Mouse (Mus musculus) heart, postnatal 0 days (tissue): ENCODE measurements at regions not wholly inside any gene's neighbourhood (a gene's known extent, or its start where the extent isn't known, plus 50 kb on each side); places are given as distances from the start of the nearest gene placed in this dataset.

ENCODE experiments used
- ATAC-seq: fragments of 200-750 bp; cut with Nextera tagmentation; 2 replicates; pipeline ENCODE4 v1.8.0; 2017; ENCODE audit warnings: low read depth, moderate number of reproducible peaks, moderate library complexity; ENCODE audit not compliant: insufficient read depth
- DNase-seq: peaks from one replicate; pipeline ENCODE4 v3.0.0-alpha.2; 2016; ENCODE audit warnings: low spot score
- H3K27ac ChIP-seq: fragments of 300-500 bp; sonication (generic); 2 replicates; pipeline ENCODE4 v1.5.1; 2014; ENCODE audit warnings: low read depth, mild to moderate bottlenecking
- H3K27me3 ChIP-seq: fragments of 300-500 bp; sonication (generic); 2 replicates; pipeline ENCODE4 v1.6.1; 2014; ENCODE audit warnings: low read length, mixed read lengths; ENCODE audit not compliant: control insufficient read depth, insufficient read depth
- H3K36me3 ChIP-seq: fragments of 300-500 bp; sonication (generic); replicated peaks from 2 replicates; pipeline ENCODE4 v1.6.1; 2014; ENCODE audit warnings: low read length, mixed read lengths; ENCODE audit not compliant: control insufficient read depth, insufficient read depth
- H3K4me1 ChIP-seq: fragments of 300-500 bp; sonication (generic); 2 replicates; pipeline ENCODE4 v1.6.1; 2014; ENCODE audit warnings: antibody characterized with exemption; ENCODE audit not compliant: control insufficient read depth, insufficient read depth
- H3K4me2 ChIP-seq: fragments of 300-500 bp; sonication (generic); 2 replicates; pipeline ENCODE4 v1.6.1; 2014; ENCODE audit warnings: low read depth, mild to moderate bottlenecking, low read length, moderate library complexity
- H3K4me3 ChIP-seq: fragments of 300-500 bp; sonication (generic); 2 replicates; pipeline ENCODE4 v1.5.1; 2014; ENCODE audit warnings: low read depth, low read length
- H3K9ac ChIP-seq: fragments of 300-500 bp; sonication (generic); replicated peaks from 2 replicates; pipeline ENCODE4 v1.6.1; 2014; ENCODE audit warnings: low read depth, low read length, mixed read lengths
- H3K9me3 ChIP-seq: fragments of 300-500 bp; sonication (generic); replicated peaks from 2 replicates; pipeline ENCODE4 v1.6.1; 2016; ENCODE audit warnings: low read length; ENCODE audit not compliant: control insufficient read depth
- CTCF ChIP-seq: IDR thresholded peaks from 2 replicates; pipeline ENCODE4 v1.5.1; 2016; ENCODE audit warnings: antibody characterized with exemption, control low read depth, low read depth
- EP300 ChIP-seq: IDR thresholded peaks from 2 replicates; pipeline ENCODE4 v1.6.1; 2016; ENCODE audit warnings: antibody characterized with exemption, low read depth
- WGBS: fragments of 180-500 bp; shearing (Covaris S2); extraction: QIAGEN DNeasy Blood & Tissue Kit; methylation state at CpG from one replicate; pipeline ENCODE4 v1.1.7; 2014; 5-methylcytosine and 5-hydroxymethylcytosine counted together

- no peaks in the 10 kb centered on the region for H3K4me1 ChIP-seq
- no peaks in the 10 kb centered on the region for H3K9me3 ChIP-seq
- ATAC-seq (no peak), DNase-seq (no peak)
- WGBS: 80% methylated on average over 8 of the region's 8 CpGs
- no peaks in the 10 kb centered on the region for H3K27me3 ChIP-seq
- no peak overlapping the region for H3K4me2 ChIP-seq
- H3K4me3 ChIP-seq: no peak overlapping the region
- H3K36me3 ChIP-seq: no peaks in the 10 kb centered on the region
- no peak overlapping the region for H3K27ac ChIP-seq
- TF ChIP-seq CTCF (no peak), EP300 (no peak)
- H3K9ac ChIP-seq: no peak overlapping the region
Measured at GRCm38 (mm10) chr4:23713781-23714415, 782.4 kb upstream of the Mms22l start.

DNA sequence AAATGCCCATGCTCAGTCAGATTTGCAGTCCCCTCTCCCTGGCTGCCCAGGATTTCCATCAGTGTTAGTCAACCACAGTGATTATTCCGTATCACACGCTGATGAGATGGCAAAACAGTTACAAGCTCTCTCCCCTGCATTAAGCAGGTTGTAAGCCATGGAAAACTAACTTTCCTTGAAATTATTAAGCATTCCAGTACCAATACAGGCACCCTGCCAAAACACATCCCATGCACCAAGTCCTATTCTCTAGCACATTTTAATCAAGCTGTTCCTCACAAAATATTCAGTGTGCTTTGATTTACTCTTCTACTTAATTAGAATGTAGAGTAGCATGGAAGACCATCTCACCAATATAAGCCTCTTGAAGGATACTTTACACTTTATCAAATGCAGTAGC lies 768.4 kb upstream of the Mms22l start:
- DNase-seq (no peak), ATAC-seq (no peak)
- no peaks in the 10 kb centered on the region for H3K36me3 ChIP-seq
- H3K4me2 ChIP-seq: no peak overlapping the region
- no peak overlapping the region for H3K27ac ChIP-seq
- no peaks in the 10 kb centered on the region for H3K4me1 ChIP-seq
- no peak overlapping the region for H3K4me3 ChIP-seq
- H3K9me3 ChIP-seq: no peaks in the 10 kb centered on the region; the same call in 1 of the 2 replicates
- TF ChIP-seq CTCF: no peak
- TF ChIP-seq EP300: no peak
- H3K9ac ChIP-seq: no peak overlapping the region
- no peaks in the 10 kb centered on the region for H3K27me3 ChIP-seq
- 74% methylated on average over 2 of the region's 2 CpGs for WGBS

- Histone ChIP-seq H3K4me3 (no peak overlapping the region), H3K4me2 (no peak overlapping the region), H3K36me3 (no peaks in the 10 kb centered on the region), H3K27me3 (no peaks in the 10 kb centered on the region), H3K27ac (no peak overlapping the region), H3K4me1 (no peaks in the 10 kb centered on the region), H3K9ac (no peak overlapping the region), H3K9me3 (no peaks in the 10 kb centered on the region)
- ATAC-seq (no peak), DNase-seq (no peak)
- TF ChIP-seq EP300: no peak
- TF ChIP-seq CTCF: no peak
- WGBS: 71% methylated on average over 4 of the region's 4 CpGs
Measured at GRCm38 (mm10) chr4:23732471-23732870, 763.8 kb upstream of the Mms22l start.

- no peak overlapping the region for H3K4me2 ChIP-seq
- WGBS: 83% methylated on average over 7 of the region's 7 CpGs
- H3K4me3 ChIP-seq: no peak overlapping the region
- DNase-seq: no peak
- H3K9ac ChIP-seq: no peak overlapping the region
- no peak overlapping the region for H3K27ac ChIP-seq
- no peaks in the 10 kb centered on the region for H3K27me3 ChIP-seq
- ATAC-seq: no peak
- TF ChIP-seq EP300 (no peak), CTCF (no peak)
- no peaks in the 10 kb centered on the region for H3K9me3 ChIP-seq
- H3K36me3 ChIP-seq: no peaks in the 10 kb centered on the region
- no peaks in the 10 kb centered on the region for H3K4me1 ChIP-seq
Measured at GRCm38 (mm10) chr4:23744079-23744478, 752.2 kb upstream of the Mms22l start.

DNA sequence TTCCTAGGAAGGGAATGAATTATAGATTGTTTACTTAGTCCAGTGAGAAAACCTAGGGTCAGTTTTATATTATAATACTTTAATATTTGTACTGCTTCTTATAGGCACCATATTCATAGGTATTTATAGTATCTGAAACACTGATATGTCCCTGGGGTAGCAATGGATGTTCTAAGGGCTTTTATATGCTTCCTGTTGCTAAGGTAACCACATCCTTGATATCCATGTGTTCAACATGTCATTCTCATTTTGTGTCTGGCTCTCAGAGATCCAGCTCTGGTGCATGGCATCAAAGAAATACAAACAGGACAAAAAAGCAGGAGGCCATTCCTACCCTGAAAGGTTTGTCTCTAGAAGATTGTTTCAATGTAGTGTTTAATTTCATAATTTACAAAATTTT lies 738.2 kb upstream of the Mms22l start:
- Histone ChIP-seq H3K4me1 (no peaks in the 10 kb centered on the region), H3K4me2 (no peak overlapping the region), H3K36me3 (no peaks in the 10 kb centered on the region), H3K27ac (no peak overlapping the region), H3K9ac (no peak overlapping the region), H3K4me3 (no peak overlapping the region), H3K27me3 (no peaks in the 10 kb centered on the region), H3K9me3 (no peaks in the 10 kb centered on the region)
- DNase-seq (no peak), ATAC-seq (no peak)
- TF ChIP-seq EP300: no peak
- no peak for TF ChIP-seq CTCF
